Mouse (Mus musculus) mature B cell (primary cell): ENCODE measurements around the gene Lrrc29.

Source experiments
- in situ Hi-C: fragments of 300-500 bp; cut with MboI; formaldehyde crosslinking; loops from 2 replicates; pipeline ENCODE4 v1.14.3; 2019

Lrrc29 gene

GRCm38 (mm10) chr8:105266775-105267174, 59.3 kb downstream of the Lrrc29 start:
- in situ Hi-C loops = loop anchor here (25.0 kb wide), 1 partner anchor 629 kb away; the partner anchor contains the start of genes Ciao2b and Rrad

DNA sequence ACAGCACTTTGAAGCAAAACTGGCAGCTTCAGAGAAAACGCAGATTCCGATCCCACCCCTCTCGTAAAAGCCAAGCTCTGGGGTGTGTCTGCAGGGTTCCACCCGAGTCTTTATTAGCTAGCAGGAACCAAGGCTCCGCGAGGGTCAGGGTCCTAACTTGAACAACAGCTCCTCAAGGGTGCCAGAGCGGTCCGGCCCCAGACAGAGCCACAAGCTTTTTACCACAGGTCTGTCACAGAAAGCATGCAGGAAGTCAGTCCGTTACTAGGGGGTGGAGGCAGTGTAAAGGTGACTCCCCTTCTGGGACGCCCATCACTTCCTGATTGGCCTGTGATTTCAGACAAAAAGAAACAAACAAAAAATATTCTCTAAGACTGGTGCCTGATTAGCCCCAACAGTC, 61.0 kb downstream of the Lrrc29 start:
- in situ Hi-C loops = loop anchor here (25.0 kb wide), 1 partner anchor 628 kb away; the partner anchor contains the start of genes Ciao2b and Rrad

DNA sequence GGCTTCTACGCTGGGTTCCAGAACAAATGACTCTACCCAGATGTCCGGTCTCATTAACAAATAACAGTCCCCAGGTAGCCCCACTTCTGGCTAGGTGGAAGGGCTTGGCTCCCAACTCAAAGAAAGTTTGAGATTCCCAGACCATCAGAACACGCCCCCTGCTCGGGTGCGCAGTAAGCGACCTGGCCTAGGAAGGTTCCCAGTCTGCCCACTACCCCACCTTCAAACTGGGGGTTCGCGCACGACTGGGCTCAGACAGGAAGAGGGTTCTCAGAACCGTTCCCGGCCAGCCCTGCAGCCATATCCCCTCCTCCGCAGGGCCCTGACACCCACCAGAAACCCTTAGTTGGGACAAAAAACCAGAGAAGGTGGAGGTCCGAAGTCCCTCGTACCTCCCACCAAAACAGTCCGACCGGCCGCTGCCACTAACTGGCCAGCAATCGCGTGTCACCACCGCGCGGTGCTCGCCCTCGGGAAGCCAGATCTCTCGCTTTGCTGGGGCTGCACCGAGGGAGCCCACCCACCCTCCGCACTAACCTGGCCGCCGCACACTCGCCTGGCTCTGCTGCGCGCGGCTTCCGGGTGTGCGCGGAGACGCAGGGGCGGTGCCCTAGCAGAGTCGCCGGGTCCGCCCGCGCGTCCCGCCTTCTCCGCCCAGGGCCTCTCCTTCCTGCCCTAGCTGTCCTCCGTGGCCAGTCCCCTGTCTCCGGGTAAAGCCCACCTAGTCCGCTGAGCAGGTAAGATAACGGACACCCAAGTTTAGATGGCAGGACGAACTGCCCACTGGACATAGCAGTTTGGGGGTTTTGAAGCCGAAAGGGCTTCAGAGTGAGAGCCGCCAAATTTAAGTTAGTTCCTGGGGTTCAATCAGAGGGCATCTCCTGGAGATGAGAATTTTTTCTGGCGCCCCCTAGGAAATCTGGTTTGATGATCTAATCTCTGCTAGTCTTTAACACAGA, 61.8 kb downstream of the Lrrc29 start, which contains the start of the genes Tradd and Fbxl8:
Gene Tradd, minus strand, starts transcription at position 586 of the 959 bp plus-strand sequence.
Gene Fbxl8, plus strand, starts transcription at position 625 of the 959 bp plus-strand sequence.
- in situ Hi-C loops = loop anchor here (25.0 kb wide), 1 partner anchor 627 kb away; the partner anchor contains the start of genes Ciao2b and Rrad

DNA sequence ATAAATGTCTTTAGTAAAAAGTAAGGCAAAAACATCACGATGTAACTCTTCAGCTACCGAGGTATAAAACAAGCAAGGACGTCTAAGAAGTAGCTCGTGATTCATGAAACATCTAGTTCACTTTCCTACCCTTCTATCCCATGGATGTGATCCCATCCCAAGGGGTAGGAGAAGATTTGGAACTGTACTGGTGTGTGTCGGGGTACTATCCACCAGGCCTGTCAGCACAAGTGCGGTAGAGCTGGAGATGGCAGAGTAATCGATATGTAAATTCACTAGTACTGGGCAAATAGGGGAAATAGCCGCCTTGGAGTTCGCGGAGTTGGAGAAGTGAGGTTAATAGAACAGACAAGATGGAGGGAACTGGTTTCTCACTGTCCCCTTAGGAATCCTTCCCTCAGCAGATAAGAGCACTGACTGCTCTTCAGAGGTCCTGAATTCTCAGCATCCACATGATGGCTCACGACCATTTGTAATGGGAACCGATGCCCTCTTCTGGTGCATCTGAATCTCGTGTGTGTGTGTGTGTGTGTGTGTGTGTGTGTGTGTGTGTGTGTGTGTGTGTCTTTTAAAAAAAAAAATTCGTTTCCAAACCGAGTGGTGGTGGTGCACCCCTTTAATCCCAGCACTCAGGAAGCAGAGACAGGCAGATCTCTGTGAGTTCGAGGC, 62.7 kb downstream of the Lrrc29 start:
- in situ Hi-C loops = loop anchor here (25.0 kb wide), 1 partner anchor 626 kb away; the partner anchor contains the start of genes Ciao2b and Rrad
